In the genomic region with DNA sequence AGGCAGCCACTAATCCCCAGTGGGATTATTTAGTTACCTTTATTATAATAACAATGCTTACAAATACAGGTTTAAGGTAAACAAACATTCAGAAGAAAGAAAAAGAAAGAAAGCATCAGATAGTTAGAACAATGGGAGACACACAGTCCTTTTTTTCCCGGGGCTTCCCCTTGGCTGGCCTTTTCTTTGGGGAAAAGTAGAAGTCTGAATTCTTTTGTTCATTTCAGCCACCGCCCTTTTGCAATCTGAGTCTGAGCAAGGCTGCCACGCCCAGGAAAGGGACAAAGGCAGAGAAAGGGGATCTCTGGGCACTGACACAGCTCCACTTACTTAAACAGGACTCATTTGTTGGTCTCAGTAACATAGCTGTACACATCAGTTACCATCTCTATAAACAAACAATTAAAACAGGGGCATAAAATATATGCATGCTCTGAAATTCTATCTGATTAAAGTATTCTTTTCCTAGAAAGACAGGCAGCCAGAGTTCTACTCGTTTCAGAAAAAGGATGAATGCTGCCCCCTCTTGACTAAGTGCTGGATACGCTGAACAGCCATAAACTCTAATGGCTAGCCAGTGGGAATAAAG, we compare ENCODE assay signal across 7 mouse cellular contexts.
DNase-seq lines count a peak whose midpoint lies in the region; ATAC-seq and TF ChIP-seq lines count a peak whose summit lies in the region.

No protein-coding gene starts in this region.

- no peak overlapping the region for H3K4me3 ChIP-seq in hindbrain, postnatal 0 days (ENCODE audit: low read length)
- H3K4me3 ChIP-seq in midbrain, embryonic 15.5 days: no peak overlapping the region

- peak overlapping the region; percentile 65; the same call in 1 of the 2 replicates for H3K27ac ChIP-seq in hindbrain, postnatal 0 days
- peak overlapping the region; percentile 88 for H3K27ac ChIP-seq in midbrain, embryonic 15.5 days

- peak overlapping the region; percentile 39 for H3K4me2 ChIP-seq in hindbrain, postnatal 0 days (ENCODE audit: low read depth, low read length)
- peak overlapping the region; percentile 22; the same call in 1 of the 2 replicates for H3K4me2 ChIP-seq in midbrain, embryonic 15.5 days

- H3K4me1 ChIP-seq in hindbrain, postnatal 0 days (ENCODE audit: insufficient read depth, low read length): peaks cover 9% of the 10 kb centered on the region; the same call in 1 of the 2 replicates
- H3K4me1 ChIP-seq in midbrain, embryonic 15.5 days: peaks cover 23% of the 10 kb centered on the region

- TF ChIP-seq CTCF in hindbrain, postnatal 0 days (IDR thresholded peaks at IDR 0.05; ENCODE audit: low read depth): peak; percentile 81

- no peaks in the 10 kb centered on the region for H3K36me3 ChIP-seq in hindbrain, postnatal 0 days (ENCODE audit: insufficient read depth, low read length)
- H3K36me3 ChIP-seq in midbrain, embryonic 15.5 days (replicated peaks): no peaks in the 10 kb centered on the region

- no peaks in the 10 kb centered on the region for H3K9me3 ChIP-seq in hindbrain, postnatal 0 days (ENCODE audit: low read length)
- H3K9me3 ChIP-seq in midbrain, embryonic 15.5 days: no peaks in the 10 kb centered on the region

- ATAC-seq in frontal cortex, adult (ENCODE audit: low TSS enrichment): peak; percentile 98
- ATAC-seq in hindbrain, postnatal 0 days: peak; percentile 81
- peak; percentile 80 for ATAC-seq in midbrain, embryonic 15.5 days (replicated peaks)

- no peaks in the 10 kb centered on the region for H3K27me3 ChIP-seq in hindbrain, postnatal 0 days (ENCODE audit: insufficient read depth, low read length)
- H3K27me3 ChIP-seq in midbrain, embryonic 15.5 days (replicated peaks): no peaks in the 10 kb centered on the region

- peak overlapping the region; percentile 33; the same call in 1 of the 2 replicates for H3K9ac ChIP-seq in hindbrain, postnatal 0 days (replicated peaks; ENCODE audit: low read length)
- H3K9ac ChIP-seq in midbrain, embryonic 15.5 days: peak overlapping the region; percentile 24; the same call in 1 of the 2 replicates

- DNase-seq in NIH3T3 (ENCODE audit: low read depth): peak; percentile 65
- peak; percentile 47 for DNase-seq in cerebellum, adult 8-10 months
- DNase-seq in hindbrain, postnatal 0 days (ENCODE audit: low spot score): peak; percentile 91
- peak; percentile 5 to 33 for DNase-seq in left cerebral cortex, adult 8-10 months (ENCODE audit: low spot score in 2 of 2)
- no peak for DNase-seq in thymus, postnatal 4 days

- under 1% methylated on average over 5 of the region's 5 CpGs for WGBS in hindbrain, postnatal 0 days
- 0% methylated on average over 5 of the region's 5 CpGs for WGBS in midbrain, embryonic 15.5 days
